Mouse (Mus musculus) heart, adult 2 months (tissue): ENCODE data around the gene Mctp2. TPM values are rescaled to one million over a fixed set of nuclear protein-coding genes. Genes with fewer than 3 reads are reported as not detected.

Experiments used
- DNase-seq, 2 experiments: peaks; one replicate each; pipeline ENCODE4 v3.0.0; 2021
- H3K27ac ChIP-seq: fragments of 200-600 bp; 2 replicates; pipeline ENCODE4 v1.8.1; 2022
- H3K27me3 ChIP-seq: fragments of 200-500 bp; 2 replicates; pipeline ENCODE4 v1.6.1; 2012; ENCODE audit warnings: mild to moderate bottlenecking, low read length, inconsistent platforms, mixed read lengths; ENCODE audit not compliant: control insufficient read depth, insufficient read depth
- H3K36me3 ChIP-seq: fragments of 200-500 bp; 2 replicates; pipeline ENCODE4 v1.6.1; 2012; ENCODE audit warnings: low read length, inconsistent platforms; ENCODE audit not compliant: control insufficient read depth, insufficient read depth
- H3K4me1 ChIP-seq: fragments of 200-500 bp; 2 replicates; pipeline ENCODE4 v1.6.1; 2011; ENCODE audit warnings: low read length; ENCODE audit not compliant: control insufficient read depth, insufficient read depth
- H3K4me3 ChIP-seq: fragments of 200-600 bp; 2 replicates; pipeline ENCODE4 v1.8.1; 2022
- H3K79me2 ChIP-seq: fragments of 200-500 bp; replicated peaks from 2 replicates; pipeline ENCODE4 v1.6.1; 2012; ENCODE audit warnings: mild to moderate bottlenecking, inconsistent platforms, low read length, moderate library complexity, mixed read lengths; ENCODE audit not compliant: control insufficient read depth, insufficient read depth
- H3K9ac ChIP-seq: fragments of 200-500 bp; 2 replicates; pipeline ENCODE4 v1.6.1; 2012; ENCODE audit warnings: low read depth, mild to moderate bottlenecking, control low read depth, inconsistent platforms, low read length, mixed read lengths
- CTCF ChIP-seq: fragments of 200-600 bp; IDR thresholded peaks from 2 replicates; pipeline ENCODE4 v1.8.1; 2022; ENCODE audit warnings: antibody characterized with exemption, mild to moderate bottlenecking, moderate library complexity
- EP300 ChIP-seq: fragments of 200-500 bp; IDR thresholded peaks from 2 replicates; pipeline ENCODE4 v1.6.1; 2011; ENCODE audit warnings: low read depth, low read length, control low read depth; ENCODE audit not compliant: insufficient read depth
- POLR2A ChIP-seq: fragments of 200-500 bp; IDR thresholded peaks from 2 replicates; pipeline ENCODE4 v1.6.1; 2011; ENCODE audit warnings: mild to moderate bottlenecking, low read depth, low read length, control low read depth; ENCODE audit not compliant: insufficient read depth
- WGBS: fragments of 180-500 bp; shearing (Covaris S2); methylation state at CpG from one replicate; pipeline ENCODE4 v1.1.7; 2018; 5-methylcytosine and 5-hydroxymethylcytosine counted together
- intact Hi-C: fragments of 180-260 bp; cut with DNase I; formaldehyde crosslinking; loops from one replicate; pipeline ENCODE4 v1.15.1; 2025
- polyA plus RNA-seq: library from polyadenylated mRNA; depleted of rRNA; stranded (reverse); fragments of >200 nt; gene quantifications from 2 replicates; pipeline ENCODE4 v1.2.3, GENCODE M21; 2012
- total RNA-seq, 2 experiments: library from RNA; stranded (reverse); gene quantifications; 2 replicates each; pipeline ENCODE4 v1.2.3; 2021

The Mctp2 gene
- total and polyA plus RNA-seq, 3 experiments = 0.25 to 0.52 (median 0.41) TPM

DNA sequence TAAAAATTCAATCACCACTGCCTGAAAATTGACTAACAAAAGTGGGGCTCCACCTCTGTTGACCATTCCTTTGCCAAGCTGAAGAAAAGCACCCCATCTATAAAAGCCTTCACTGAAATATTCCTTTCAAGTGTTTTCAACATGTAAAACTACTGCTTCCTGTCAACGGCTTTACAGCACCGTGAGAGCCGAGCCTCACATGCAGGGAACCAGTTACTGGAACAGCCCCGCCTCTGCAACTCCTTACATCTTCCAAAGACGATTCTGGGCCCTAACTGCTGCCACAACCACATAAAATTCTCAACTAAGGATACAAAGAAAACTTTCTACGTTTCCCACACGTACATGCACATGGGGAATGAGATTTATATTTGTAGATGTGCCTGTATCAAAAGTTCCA, 88.4 kb downstream of the Mctp2 start:
- Histone ChIP-seq H3K4me3 (no peak overlapping the region), H3K27ac (no peak overlapping the region), H3K36me3 (no peaks in the 10 kb centered on the region), H3K79me2 (no peaks in the 10 kb centered on the region), H3K27me3 (no peaks in the 10 kb centered on the region; the same call in 1 of the 2 replicates), H3K9ac (no peak overlapping the region), H3K4me1 (no peaks in the 10 kb centered on the region)
- intact Hi-C loops = no loop called here
- WGBS = 44% methylated on average over 7 of the region's 7 CpGs
- DNase-seq = no peak
- TF ChIP-seq POLR2A (no peak), EP300 (no peak)

DNA sequence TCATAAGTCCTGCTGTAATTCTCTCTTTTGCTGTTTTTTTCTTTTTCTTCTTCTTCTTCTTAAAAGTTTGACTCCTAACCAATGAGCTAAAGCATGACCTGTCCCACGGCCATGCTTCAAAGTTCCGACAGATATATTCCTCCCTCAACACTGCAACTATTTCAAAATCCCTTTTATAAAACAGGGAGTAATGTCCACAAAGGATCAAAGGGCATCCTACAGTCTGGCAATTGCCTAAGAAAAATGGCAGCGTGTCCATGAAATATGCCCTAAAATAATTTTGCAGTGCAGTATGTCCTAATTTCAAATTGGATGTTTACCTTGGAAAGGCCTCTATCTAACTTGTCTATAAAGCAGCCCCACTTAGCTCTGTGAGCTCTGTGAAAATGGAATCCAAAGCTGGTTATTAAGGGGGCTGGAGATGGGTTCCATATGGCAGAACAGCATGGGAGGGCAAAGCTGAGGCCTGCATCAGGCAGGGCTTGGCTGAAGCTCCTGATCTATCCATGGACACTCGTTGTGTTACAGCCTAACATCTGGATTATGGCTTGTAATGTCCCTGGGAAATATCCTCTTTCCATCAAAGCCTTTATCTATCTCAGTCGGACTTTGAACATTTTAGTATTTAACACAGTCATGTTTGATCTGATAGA, 90.7 kb downstream of the Mctp2 start:
- intact Hi-C loops = no loop called here
- no peak for DNase-seq
- 72% methylated on average over 5 of the region's 5 CpGs for WGBS

DNA sequence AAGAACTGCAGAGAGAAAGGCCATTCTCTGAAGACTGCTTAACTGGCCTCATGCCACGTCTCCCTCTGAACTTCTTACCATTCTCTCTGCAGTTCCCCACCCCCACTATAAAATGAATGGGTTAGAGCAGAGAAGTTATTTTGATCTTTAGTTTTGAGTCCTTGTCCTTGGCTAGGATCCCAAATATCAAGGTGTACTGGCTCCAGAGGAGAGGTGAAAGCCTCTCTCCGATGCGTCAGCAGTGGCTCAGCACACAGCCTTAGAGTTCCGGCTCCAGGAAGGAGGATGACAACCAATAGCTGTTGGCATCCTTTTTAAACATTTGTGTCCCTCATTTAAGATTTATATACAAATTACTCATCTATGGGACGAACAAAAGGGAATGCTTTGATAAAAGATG, 96.2 kb downstream of the Mctp2 start:
- Histone ChIP-seq H3K36me3 (no peaks in the 10 kb centered on the region), H3K4me1 (no peaks in the 10 kb centered on the region), H3K4me3 (no peak overlapping the region), H3K27me3 (no peaks in the 10 kb centered on the region; the same call in 1 of the 2 replicates), H3K9ac (no peak overlapping the region), H3K79me2 (no peaks in the 10 kb centered on the region), H3K27ac (no peak overlapping the region)
- DNase-seq = no peak
- 71% methylated on average over 5 of the region's 5 CpGs for WGBS
- TF ChIP-seq EP300 = no peak
- intact Hi-C loops = no loop called here

More for the DNA sequence above, 90.7 kb downstream of the Mctp2 start:
- H3K4me1 ChIP-seq = no peaks in the 10 kb centered on the region
- H3K36me3 ChIP-seq = no peaks in the 10 kb centered on the region
- no peak overlapping the region for H3K27ac ChIP-seq
- no peaks in the 10 kb centered on the region for H3K79me2 ChIP-seq
- TF ChIP-seq CTCF (no peak), EP300 (no peak)
- no peak overlapping the region for H3K9ac ChIP-seq
- no peak overlapping the region for H3K4me3 ChIP-seq
- no peaks in the 10 kb centered on the region; the same call in 1 of the 2 replicates for H3K27me3 ChIP-seq

DNA sequence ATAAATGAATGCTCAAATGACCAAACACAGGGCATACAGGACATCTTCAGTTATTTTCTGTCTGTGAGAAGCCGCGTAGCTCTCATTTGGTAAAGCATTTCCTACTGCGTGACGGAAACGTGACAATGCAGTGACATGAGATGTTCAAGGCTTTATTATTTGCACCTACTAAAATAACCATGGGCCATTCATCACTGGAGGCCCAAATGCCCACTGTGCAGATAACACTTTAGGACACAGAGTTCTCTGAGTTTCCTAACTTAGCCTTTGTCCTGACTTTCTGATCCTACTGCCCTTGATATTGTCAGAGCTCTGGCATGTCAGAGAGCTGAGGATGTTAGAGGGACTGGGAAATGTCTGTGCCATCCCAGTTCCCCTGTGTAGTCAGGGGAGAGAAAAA, 97.1 kb downstream of the Mctp2 start:
- TF ChIP-seq CTCF (no peak), POLR2A (no peak), EP300 (no peak)
- intact Hi-C loops = no loop called here
- peak in 1 of 2 experiments; percentile 8 for DNase-seq
- Histone ChIP-seq H3K27me3 (no peaks in the 10 kb centered on the region; the same call in 1 of the 2 replicates), H3K4me3 (no peak overlapping the region), H3K4me1 (no peaks in the 10 kb centered on the region), H3K36me3 (no peaks in the 10 kb centered on the region), H3K79me2 (no peaks in the 10 kb centered on the region), H3K27ac (no peak overlapping the region), H3K9ac (no peak overlapping the region)
- 65% methylated on average over 5 of the region's 5 CpGs for WGBS

DNA sequence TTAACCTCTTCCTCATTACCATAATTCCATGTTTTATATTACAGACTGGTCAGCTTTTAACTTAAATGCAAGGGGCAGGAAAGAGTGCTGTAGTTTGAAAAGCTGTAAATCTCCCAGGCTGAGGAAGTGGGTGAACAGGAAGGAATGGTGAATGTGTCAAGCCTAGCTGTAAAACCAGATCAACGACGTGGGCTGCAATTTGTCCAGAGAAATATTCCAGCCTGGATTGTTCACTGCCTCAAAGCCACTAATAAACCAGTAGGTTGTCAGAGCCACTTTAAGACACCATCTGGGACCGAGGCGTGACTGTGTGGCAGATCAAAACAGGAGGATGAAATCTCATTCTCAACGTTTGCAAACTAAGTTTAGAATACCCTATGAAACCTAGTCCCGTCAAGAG, 99.6 kb downstream of the Mctp2 start:
- 62% methylated on average over 6 of the region's 6 CpGs for WGBS
- no peak overlapping the region for H3K9ac ChIP-seq
- no peak for TF ChIP-seq POLR2A
- TF ChIP-seq CTCF = no peak
- TF ChIP-seq EP300 = no peak

DNA sequence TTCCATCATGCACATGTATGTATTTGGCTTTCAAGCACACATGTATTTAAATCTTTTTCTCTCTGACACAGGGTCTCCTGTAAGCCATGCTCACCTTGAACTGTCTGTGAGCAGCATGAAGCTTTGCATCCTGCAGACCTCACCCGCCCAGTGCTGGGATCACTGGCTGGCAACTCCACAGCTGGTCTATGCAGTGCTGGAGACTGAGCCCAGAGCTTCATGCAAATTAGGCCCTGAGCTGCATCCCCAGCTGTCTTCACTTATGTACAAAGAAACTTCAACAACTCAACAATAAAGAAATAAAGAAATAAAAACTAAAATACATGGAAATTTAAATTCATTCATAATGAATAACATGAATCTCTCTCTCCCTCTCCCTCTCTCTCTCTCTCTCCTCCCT, 110.7 kb downstream of the Mctp2 start:
- no peak for TF ChIP-seq POLR2A
- no peak for TF ChIP-seq EP300
- no peak for TF ChIP-seq CTCF
- DNase-seq = no peak
- no peaks in the 10 kb centered on the region for H3K27me3 ChIP-seq
- intact Hi-C loops = no loop called here
- WGBS = 85% methylated on average over 1 of the region's 1 CpGs
- H3K36me3 ChIP-seq = no peaks in the 10 kb centered on the region
- peaks cover 2% of the 10 kb centered on the region; the same call in 1 of the 2 replicates for H3K4me1 ChIP-seq
- H3K27ac ChIP-seq = no peak overlapping the region
- H3K79me2 ChIP-seq = no peaks in the 10 kb centered on the region
- H3K4me3 ChIP-seq = no peak overlapping the region
- H3K9ac ChIP-seq = no peak overlapping the region

More for the DNA sequence above, 99.6 kb downstream of the Mctp2 start:
- Histone ChIP-seq H3K27me3 (no peaks in the 10 kb centered on the region), H3K4me1 (no peaks in the 10 kb centered on the region), H3K4me3 (no peak overlapping the region), H3K27ac (no peak overlapping the region), H3K36me3 (no peaks in the 10 kb centered on the region), H3K79me2 (no peaks in the 10 kb centered on the region)
- no peak for DNase-seq
- intact Hi-C loops = no loop called here
